Mouse (Mus musculus) neural tube, embryonic 14.5 days (tissue): ENCODE measurements around the gene R3hcc1l. TPM values are rescaled to one million over a fixed set of nuclear protein-coding genes. Genes with fewer than 3 reads are reported as not detected.
A peak's percentile ranks its signal among the peaks of the same experiment; 100 is the strongest.

Experiments used
- ATAC-seq: fragments of 200-750 bp; cut with Nextera tagmentation; 2 replicates; pipeline ENCODE4 v1.8.0; 2017; ENCODE audit warnings: low read depth, mild to moderate bottlenecking, moderate TSS enrichment, moderate library complexity
- H3K27ac ChIP-seq: fragments of 300-500 bp; sonication (generic); 2 replicates; pipeline ENCODE4 v1.5.1; 2014; ENCODE audit warnings: low read depth, mild to moderate bottlenecking, control low read depth, low read length, moderate library complexity, mixed read lengths
- H3K27me3 ChIP-seq: fragments of 300-500 bp; sonication (generic); 2 replicates; pipeline ENCODE4 v1.6.1; 2014; ENCODE audit warnings: low read length; ENCODE audit not compliant: control insufficient read depth, insufficient read depth
- H3K36me3 ChIP-seq: fragments of 300-500 bp; sonication (generic); 2 replicates; pipeline ENCODE4 v1.6.1; 2014; ENCODE audit warnings: low read length, mixed read lengths; ENCODE audit not compliant: control insufficient read depth, insufficient read depth
- H3K4me1 ChIP-seq: fragments of 300-500 bp; sonication (generic); 2 replicates; pipeline ENCODE4 v1.6.1; 2014; ENCODE audit warnings: low read length; ENCODE audit not compliant: control insufficient read depth, insufficient read depth
- H3K4me2 ChIP-seq: fragments of 300-500 bp; sonication (generic); 2 replicates; pipeline ENCODE4 v1.6.1; 2014; ENCODE audit warnings: mild to moderate bottlenecking, low read depth, low read length, control low read depth
- H3K4me3 ChIP-seq: fragments of 300-500 bp; sonication (generic); 2 replicates; pipeline ENCODE4 v1.5.1; 2014; ENCODE audit warnings: low read depth, low read length, control low read depth, mixed read lengths
- H3K9ac ChIP-seq: fragments of 300-500 bp; sonication (generic); replicated peaks from 2 replicates; pipeline ENCODE4 v1.6.1; 2014; ENCODE audit warnings: low read depth, mild to moderate bottlenecking, control low read depth, low read length, mixed read lengths
- H3K9me3 ChIP-seq: fragments of 300-500 bp; sonication (generic); 2 replicates; pipeline ENCODE4 v1.6.1; 2016; ENCODE audit warnings: low read length; ENCODE audit not compliant: control insufficient read depth
- WGBS: fragments of 180-500 bp; shearing (Covaris S2); extraction: QIAGEN DNeasy Blood & Tissue Kit; methylation state at CpG from one replicate; pipeline ENCODE4 v1.1.7; 2014; 5-methylcytosine and 5-hydroxymethylcytosine counted together
- polyA plus RNA-seq: library from polyadenylated mRNA; unstranded; fragments of >200 nt; fragmentation: Nextera tagmentation; extraction: Ambion mirVana; gene quantifications from 2 replicates; pipeline ENCODE4 v1.2.1, GENCODE M21; 2014

R3hcc1l gene
- polyA plus RNA-seq, 1 experiment from 2014 or later: 12.7 TPM

GRCm38 (mm10) chr19:42628068-42628467 is 109.5 kb downstream of the R3hcc1l start:
- ATAC-seq: no peak
- WGBS: 83% methylated on average over 6 of the region's 6 CpGs
- H3K27me3 ChIP-seq: no peaks in the 10 kb centered on the region

DNA sequence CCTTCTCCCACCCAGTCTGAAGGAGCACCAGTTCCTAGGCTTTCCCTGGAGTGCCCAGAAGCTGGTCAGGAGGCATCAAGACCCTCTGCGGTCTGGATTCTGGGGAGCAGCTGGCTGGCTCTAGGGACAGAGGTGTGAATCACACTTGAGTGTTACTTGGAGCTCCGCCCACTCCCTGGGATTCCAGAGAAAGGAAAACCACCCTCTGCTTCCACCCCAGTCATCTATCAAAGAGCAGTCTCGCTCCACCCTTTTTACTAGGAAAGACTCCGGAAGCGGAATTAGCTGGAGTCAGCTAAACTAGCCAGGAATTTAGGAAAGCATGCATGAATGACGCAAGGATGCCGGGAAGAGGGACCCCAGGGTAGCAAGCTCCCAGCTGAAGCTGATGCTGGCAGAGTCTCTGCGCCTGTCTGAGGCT is 113.0 kb downstream of the R3hcc1l start:
- Histone ChIP-seq H3K27me3 (no peaks in the 10 kb centered on the region), H3K9me3 (no peaks in the 10 kb centered on the region), H3K36me3 (no peaks in the 10 kb centered on the region), H3K9ac (peak overlapping the region; percentile 16; the same call in 1 of the 2 replicates), H3K4me2 (peak overlapping the region; percentile 20; the same call in 1 of the 2 replicates), H3K27ac (no peak overlapping the region), H3K4me1 (peaks cover 6% of the 10 kb centered on the region; the same call in 1 of the 2 replicates), H3K4me3 (no peak overlapping the region)
- ATAC-seq: peak; percentile 41; the same call in 1 of the 2 replicates
- 4% methylated on average over 8 of the region's 8 CpGs for WGBS

More at GRCm38 (mm10) chr19:42628068-42628467, 109.5 kb downstream of the R3hcc1l start:
- H3K4me2 ChIP-seq: no peak overlapping the region
- H3K4me3 ChIP-seq: no peak overlapping the region
- no peaks in the 10 kb centered on the region for H3K9me3 ChIP-seq
- H3K4me1 ChIP-seq: peaks cover 6% of the 10 kb centered on the region; the same call in 1 of the 2 replicates
- H3K27ac ChIP-seq: no peak overlapping the region
- no peaks in the 10 kb centered on the region for H3K36me3 ChIP-seq
- no peak overlapping the region for H3K9ac ChIP-seq

- H3K27ac ChIP-seq: no peak overlapping the region
- WGBS: 85% methylated on average over 4 of the region's 4 CpGs
- no peak for ATAC-seq
- H3K27me3 ChIP-seq: no peaks in the 10 kb centered on the region
- no peak overlapping the region for H3K4me3 ChIP-seq
- H3K9me3 ChIP-seq: no peaks in the 10 kb centered on the region
- no peaks in the 10 kb centered on the region for H3K36me3 ChIP-seq
- H3K9ac ChIP-seq: no peak overlapping the region
- no peak overlapping the region for H3K4me2 ChIP-seq
- peaks cover 6% of the 10 kb centered on the region; the same call in 1 of the 2 replicates for H3K4me1 ChIP-seq
These were observed 113.7 kb downstream of the R3hcc1l start for GRCm38 (mm10) chr19:42632301-42632700.

DNA sequence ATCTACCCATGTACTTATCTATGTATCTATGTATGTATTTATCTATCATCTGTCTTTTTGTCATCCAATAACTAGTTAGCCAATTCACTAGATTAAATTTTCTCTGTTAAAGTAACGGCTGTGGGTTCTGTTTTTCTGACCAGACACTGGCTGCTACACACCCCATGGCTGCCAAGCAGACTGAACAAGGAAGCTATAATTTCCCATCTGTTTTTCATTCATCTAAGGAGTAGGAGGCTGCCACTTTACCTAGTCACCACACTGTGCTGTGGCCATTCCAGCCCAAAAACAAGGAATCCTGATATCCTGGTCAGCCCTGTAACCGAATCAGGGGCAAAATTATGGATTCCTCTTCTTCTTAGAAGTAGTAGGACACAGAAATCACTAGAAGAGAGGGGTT is 115.1 kb downstream of the R3hcc1l start:
- Histone ChIP-seq H3K27me3 (no peaks in the 10 kb centered on the region), H3K4me2 (no peak overlapping the region), H3K9me3 (no peaks in the 10 kb centered on the region), H3K36me3 (no peaks in the 10 kb centered on the region), H3K4me1 (peaks cover 6% of the 10 kb centered on the region; the same call in 1 of the 2 replicates), H3K9ac (no peak overlapping the region), H3K4me3 (no peak overlapping the region), H3K27ac (no peak overlapping the region)
- no peak for ATAC-seq
- 71% methylated on average over 2 of the region's 2 CpGs for WGBS

GRCm38 (mm10) chr19:42636631-42637030 is 118.1 kb downstream of the R3hcc1l start:
- no peak overlapping the region for H3K27ac ChIP-seq
- H3K36me3 ChIP-seq: no peaks in the 10 kb centered on the region
- H3K27me3 ChIP-seq: no peaks in the 10 kb centered on the region
- H3K4me3 ChIP-seq: no peak overlapping the region
- no peak overlapping the region for H3K9ac ChIP-seq
- H3K4me2 ChIP-seq: no peak overlapping the region
- 52% methylated on average over 11 of the region's 11 CpGs for WGBS
- H3K9me3 ChIP-seq: no peaks in the 10 kb centered on the region
- no peak for ATAC-seq
- H3K4me1 ChIP-seq: 0 out of 2 replicates have a peak, but pooled peaks cover 1% of the 10 kb centered on the region

DNA sequence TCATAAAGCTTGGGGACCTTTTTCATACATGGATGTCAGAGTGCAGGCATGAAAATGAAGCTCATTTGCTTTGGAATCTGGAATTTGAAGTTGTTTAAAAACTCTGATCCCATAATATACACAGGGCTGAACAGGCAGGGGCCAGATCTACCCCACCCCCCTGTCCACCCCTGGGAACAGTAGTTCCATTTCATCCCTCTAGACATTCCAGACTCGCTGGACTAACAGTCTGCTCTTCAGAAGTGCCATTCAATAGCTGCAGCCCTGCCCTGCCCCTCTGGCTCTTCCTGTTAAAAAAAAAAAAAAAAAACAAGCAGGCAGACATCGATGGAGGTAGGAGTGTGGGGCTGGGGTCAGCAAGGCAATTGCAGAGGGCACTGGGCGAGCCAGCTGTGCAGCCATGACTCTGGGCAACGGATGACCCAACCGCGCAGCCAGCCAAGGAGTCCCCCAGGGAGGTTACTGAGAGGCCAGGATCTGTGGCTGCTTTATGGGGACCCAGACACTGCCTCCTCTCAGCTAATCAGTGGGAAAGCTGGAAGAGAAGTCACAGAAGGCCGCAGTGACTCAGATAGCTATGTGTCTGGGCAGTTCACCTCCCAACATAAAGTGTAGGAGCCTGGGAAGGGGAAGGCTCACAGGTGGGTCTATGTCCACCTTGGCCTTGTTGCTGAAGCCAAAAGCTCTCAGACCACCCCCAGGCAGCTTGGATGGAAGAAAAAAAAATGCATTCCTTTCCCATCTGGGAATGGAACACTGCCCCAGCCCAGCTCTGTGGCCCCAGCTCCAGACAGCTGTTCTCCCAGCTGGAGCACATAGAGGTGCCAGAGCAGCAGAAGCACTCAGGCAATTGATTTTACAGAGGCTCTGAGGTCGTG is 120.3 kb downstream of the R3hcc1l start:
- no peaks in the 10 kb centered on the region for H3K4me1 ChIP-seq
- H3K4me3 ChIP-seq: no peak overlapping the region
- no peak for ATAC-seq
- no peaks in the 10 kb centered on the region for H3K27me3 ChIP-seq
- H3K9ac ChIP-seq: no peak overlapping the region
- H3K36me3 ChIP-seq: no peaks in the 10 kb centered on the region
- no peaks in the 10 kb centered on the region for H3K9me3 ChIP-seq
- H3K4me2 ChIP-seq: no peak overlapping the region
- 42% methylated on average over 8 of the region's 8 CpGs for WGBS
- H3K27ac ChIP-seq: no peak overlapping the region

DNA sequence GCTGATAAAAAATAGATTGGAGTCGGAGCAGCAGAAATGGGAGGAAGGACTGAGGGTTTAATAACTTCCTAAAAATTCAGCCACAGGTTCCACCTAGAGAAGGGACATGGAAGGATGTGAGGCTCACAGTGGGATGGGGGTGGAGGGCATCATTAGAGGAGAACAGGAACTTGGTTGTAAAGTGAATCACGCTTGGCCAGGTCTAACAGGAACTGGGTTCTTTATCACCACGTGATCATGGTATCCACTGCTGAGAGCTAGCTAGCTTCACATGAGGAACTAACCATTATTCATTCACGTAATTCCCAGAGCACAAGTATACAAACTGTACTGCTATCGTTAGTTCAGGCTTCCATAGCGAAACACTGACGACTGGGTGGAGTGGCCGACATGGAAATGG is 121.0 kb downstream of the R3hcc1l start:
- 61% methylated on average over 8 of the region's 8 CpGs for WGBS
- Histone ChIP-seq H3K4me2 (no peak overlapping the region), H3K4me1 (no peaks in the 10 kb centered on the region), H3K36me3 (no peaks in the 10 kb centered on the region), H3K4me3 (no peak overlapping the region), H3K27ac (no peak overlapping the region), H3K27me3 (no peaks in the 10 kb centered on the region), H3K9ac (no peak overlapping the region), H3K9me3 (no peaks in the 10 kb centered on the region)
- ATAC-seq: no peak

DNA sequence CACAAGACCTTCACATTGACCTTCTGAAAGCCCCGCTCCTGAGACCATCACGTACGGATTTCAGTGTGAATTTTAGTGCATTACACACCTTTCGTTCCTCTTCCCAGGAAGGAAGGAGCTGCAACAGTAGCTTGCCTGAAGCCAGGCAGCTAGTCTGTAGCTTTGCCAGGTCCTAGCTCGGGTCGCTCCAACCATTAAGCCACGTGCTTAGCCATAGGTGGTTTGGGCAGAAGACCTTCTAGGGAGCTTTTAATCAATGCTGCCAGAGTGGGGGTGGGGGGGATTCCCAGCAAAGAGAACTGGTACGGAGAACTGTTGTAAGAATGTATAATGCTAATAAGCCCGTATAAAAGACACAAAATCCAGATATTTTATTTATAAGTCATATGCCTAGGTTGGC is 121.7 kb downstream of the R3hcc1l start:
- Histone ChIP-seq H3K9me3 (no peaks in the 10 kb centered on the region), H3K27me3 (no peaks in the 10 kb centered on the region), H3K4me3 (no peak overlapping the region), H3K27ac (no peak overlapping the region), H3K9ac (no peak overlapping the region), H3K4me1 (no peaks in the 10 kb centered on the region), H3K36me3 (no peaks in the 10 kb centered on the region), H3K4me2 (no peak overlapping the region)
- 82% methylated on average over 9 of the region's 9 CpGs for WGBS
- no peak for ATAC-seq
